Mouse (Mus musculus) thymus, adult 18-20 months (tissue): Measurements from ENCODE around the gene Dgkq.

Experiments used
- DNase-seq, 2 experiments: peaks; one replicate each; pipeline ENCODE4 v3.0.0; 2022; ENCODE audit warnings: mixed read lengths in 2 of 2

Dgkq gene

DNA sequence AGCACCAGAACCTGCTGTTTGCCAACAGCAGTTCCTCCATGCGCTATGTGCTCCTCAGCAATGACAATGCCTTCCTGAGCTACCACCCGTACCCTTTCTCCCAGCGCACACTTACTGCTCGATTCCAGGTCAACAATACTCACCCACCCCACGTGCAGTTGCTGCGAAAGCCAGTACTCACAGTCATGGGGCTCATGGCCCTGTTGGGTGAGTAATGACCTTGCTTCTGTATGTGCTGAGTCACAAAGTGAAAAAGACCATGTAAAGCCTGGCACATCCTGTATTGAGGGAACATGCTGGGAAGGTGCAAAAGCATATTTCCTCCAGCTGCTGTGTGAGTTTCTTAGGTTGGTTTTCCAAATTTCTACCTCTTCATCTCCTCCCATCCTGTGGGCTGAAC lies 11.4 kb upstream of the Dgkq start:
- DNase-seq, result no peak

DNA sequence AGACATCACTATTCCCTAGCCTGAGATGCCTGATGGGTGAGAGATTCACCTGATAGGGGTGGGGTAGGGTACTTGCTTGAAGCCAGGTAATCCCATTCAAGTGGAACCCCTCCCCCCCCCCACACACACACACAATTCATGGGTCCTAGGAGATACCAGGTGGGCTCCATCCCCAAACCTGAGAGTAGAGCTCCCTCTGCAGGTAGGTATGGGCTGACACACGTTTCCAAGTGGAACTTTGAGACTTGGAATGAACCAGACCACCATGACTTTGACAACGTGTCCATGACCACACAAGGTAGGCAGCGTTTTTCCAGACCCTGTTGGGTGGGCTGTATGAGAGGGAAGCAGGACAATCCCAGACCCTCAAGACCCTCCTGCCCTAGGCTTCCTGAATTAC lies 10.4 kb upstream of the Dgkq start:
- no peak for DNase-seq

DNA sequence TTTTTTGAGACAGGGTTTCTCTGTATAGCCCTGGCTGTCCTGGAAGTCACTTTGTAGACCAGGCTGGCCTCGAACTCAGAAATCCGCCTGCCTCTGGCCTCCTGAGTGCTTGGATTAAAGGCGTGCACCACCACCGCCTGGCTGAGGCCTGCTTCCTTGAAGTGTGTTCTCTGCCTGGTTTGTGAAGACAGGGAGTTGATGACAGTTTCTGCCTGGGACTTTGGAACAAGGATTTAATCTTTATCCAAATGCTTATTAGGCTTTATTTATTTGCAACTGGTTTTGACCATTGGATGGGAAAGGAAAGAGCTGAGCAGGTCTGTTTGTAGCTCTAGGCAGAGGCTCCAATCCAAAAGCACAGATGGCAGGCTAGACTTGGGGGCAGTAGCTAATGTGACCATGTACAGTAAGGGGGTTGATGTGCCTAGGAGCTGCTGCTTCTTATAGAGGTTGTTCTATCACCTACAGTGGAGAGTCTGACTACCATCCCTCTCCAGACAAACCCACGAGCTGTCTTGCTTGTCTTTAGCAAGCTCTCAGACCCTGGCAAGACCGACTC lies 8.9 kb upstream of the Dgkq start:
- DNase-seq, result no peak

DNA sequence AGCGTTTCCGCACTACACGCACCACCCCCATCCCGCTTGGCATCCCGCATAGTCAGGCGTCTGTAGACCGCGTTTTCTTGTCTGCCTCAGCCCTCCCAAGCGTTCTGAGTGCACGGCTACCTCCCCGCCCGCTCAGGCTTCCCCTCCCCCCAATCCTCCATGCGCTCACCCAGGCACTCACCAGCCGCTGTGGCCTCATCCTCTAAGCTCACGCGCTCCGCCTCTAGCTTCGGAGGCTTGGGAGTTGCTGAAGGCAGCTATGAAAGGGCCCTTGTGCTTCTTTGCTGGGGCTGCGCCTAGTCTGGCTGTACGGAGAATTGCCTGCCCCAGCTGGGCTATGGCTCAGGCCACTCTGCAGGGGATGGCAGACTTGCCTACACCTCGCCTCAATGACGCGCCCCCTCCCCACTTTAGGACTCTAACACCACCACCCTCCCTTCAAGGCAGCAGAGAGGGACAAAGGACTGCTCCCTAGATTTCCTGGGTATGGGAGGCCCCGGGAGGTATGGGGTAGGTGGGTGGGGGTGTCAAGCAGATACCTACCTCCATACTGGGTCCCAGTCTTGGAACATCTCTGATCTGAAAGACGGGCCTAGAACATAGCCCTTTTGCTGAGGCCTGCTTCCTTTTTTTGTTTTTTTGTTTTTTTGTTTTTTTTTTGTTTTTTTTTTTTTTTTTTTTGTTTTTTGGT lies 8.3 kb upstream of the Dgkq start:
- DNase-seq, result no peak

DNA sequence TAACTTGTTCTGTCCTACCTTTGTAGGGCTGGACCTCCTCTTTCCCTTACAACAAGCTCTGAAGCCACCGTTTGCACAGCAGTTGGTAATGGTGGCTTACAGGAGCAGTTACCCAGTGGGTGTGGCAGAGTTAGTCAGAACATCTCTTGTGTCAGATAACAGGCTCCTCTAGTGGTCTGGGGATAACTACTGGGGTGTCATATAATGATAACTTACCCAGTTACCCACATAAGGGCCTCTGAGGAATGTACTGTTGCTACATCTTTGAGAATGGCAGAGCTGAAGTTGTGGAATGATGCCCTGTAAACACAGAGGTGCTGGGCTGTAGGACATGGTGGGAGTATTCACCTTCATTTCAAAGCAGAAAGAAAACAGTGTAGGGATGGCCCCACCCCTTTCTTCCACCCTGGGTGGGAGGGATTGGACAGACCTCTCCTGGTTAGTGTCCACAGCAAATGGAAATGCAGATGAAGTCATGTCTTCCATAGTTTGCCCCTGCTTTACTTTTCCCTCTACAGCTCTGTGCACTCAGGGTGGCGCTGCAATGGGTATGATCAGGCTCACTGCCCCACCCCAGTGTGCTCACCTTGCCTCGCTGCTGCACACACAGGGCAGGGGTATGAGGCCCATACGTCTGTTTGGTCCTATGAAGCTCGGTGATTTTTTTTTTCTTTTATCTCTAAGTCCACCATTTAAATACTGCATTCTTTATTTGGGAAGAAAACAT lies 7.5 kb upstream of the Dgkq start:
- no peak for DNase-seq

DNA sequence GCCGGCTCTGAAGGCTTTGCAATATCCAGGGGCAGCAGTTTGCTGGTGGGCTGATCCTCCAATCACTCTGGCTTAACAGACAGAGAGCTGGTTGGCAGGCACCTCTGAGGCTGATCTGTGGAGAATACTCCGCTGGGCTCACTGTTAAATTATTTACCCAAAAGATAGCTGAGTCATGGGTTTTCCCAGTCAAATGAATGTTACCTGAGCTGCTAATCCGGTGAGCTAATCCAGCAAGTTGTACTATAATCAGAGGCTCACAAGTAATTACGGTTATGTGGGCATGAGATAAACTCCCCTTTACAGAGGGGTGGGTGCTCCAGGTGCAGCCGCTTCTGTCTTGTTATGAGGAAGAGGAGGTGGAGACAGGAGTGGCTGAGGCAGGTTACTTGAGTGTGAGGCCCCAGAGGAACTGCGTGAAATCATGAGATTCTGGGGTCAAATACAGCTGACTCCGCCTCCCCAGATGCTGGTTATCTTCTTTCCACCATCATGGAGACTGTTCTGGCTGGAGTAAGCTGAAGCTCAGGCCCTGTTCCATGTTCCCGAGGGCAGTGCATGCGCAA lies 5.9 kb upstream of the Dgkq start, which contains the start of gene Slc26a1:
Gene Slc26a1 (minus strand): TSS at position 319 of the 566 bp plus-strand sequence.
- no peak for DNase-seq

DNA sequence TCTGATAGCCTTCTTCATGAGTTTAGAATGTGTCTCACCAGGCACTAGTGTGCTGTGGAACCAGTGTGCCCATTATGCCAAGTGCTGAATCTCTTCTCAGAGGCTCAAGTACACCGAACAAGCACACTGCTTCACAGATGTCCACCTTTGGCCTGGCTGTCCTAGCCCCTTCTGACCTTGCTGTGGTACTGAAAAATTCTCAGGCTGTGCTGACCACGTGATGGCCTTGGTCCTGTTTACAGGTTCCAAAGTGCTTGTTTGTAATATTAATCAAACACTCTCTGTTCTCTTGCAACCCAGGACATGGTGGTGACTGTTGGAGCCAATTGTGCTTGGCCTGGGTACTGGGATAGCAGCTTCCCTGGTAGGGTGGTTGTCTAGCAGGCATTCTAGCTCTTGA lies 5.2 kb upstream of the Dgkq start:
- DNase-seq, result no peak

DNA sequence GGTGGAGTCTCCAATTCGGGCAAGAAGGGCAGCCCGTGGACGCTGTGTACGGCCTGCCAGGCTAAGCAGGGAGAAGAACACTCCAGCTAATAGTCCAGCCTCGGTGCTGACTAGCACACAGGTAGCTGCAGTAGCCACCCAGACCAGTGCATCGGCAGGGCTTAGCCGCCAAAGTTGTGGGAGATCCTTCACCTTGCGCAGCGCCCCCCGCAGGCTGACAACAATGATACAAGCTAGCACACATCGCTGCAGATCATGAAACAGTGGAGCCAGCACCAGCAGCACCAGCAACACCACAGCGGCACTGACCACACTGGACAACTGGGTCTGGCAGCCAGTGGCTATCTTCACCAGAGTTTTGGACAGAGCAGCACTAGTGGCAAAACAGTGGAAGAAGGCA lies 2.3 kb upstream of the Dgkq start:
- DNase-seq, result no peak

DNA sequence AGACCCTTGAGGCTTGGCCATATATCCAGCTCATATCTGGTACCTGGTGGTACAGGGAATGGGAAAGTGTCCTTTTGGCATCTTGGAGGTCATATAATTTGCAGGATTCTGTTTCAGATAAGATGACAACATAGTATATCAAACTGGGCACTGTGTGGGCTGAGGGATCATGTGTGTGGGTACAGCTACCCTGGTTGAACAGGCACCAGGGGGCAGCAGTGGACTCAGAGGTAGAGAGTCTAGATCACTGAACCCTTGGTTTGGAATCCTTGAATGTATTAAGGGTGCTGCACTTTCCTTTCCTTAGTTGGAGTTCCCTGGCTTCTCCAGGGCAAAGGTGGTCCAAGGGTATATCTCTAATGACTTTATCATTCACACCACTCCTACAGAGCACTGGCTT lies 1.3 kb upstream of the Dgkq start:
- no peak for DNase-seq

DNA sequence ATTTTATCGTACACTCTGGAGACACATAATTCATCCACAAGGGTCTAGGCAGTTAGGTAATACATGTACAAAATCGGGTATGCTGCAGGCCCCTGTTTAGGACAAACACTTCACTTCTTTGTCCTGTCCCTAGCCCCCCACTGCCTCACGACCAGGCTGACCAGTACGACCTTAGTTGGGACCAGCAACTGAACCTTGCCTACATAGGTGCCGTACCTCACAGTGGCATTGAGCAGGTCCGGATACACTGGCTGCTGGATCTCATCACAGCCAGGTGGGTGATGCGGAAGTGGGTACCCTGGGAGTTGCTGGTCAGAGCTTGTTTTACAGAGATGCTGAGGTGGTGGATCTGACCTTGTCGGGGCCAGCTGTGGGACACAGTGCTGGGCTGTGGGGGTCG lies 514 bp upstream of the Dgkq start:
- no peak for DNase-seq

DNA sequence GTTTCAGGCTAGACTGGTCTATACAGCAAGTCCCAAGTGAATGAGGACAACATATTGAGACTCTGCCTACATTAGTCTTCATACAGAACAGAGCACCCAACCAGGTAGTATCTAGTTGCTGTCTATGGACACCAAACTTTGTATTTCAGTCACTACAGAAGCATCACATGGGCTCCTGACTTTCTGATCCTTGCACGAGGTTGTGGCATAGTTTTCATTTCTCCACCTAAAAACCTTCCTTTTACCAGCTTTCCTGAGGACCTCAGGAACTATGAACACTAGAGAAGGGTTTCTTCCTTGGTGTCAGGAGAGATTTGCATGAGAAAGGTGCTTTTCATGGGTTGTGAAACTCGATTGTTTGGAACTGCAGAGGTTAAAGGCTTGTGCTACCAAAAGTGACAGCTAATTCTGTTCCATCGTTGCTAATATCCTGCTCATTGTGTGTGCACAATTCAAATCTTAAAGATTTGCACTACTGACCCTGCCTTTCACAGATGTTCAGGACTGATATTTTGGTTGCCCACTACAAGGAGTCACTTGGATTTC lies 1.0 kb downstream of the Dgkq start:
- DNase-seq, result no peak

DNA sequence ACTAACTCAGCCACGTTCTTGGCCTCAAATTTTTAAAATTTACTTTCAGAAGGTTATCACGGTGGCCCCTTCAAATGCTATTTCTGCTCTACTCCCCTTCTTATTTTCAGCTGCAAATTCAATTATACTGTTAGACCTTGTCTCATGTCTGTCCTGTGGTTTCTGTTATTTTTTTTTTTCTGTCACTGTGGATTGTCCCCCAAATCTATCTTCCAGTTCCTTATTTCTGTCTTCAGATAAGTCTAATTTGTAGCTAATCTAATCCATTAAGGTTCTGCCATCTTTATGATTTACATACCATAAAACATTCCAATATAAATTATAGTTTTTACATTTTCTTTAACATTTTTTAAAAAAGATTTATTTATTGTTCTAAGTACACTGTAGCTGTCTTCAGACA lies 2.1 kb downstream of the Dgkq start:
- DNase-seq, result no peak

DNA sequence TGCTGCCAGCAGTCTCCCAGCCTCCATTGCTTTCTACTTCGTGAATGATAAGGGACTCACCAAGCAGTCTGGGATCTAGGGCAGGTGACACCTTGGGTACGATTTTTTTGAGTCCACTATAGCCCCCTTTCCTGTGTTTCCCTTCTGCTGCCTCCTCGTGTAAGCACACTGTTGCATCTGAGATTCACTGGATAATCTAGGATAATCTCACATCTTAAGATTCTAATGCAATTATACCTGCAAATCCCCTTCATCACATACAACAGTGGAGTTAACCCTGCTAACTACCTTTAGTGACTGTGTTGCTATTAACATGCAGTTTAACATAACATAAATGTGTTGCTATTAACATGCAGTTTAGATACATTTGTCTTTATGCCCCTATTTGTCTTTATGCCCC lies 4.4 kb downstream of the Dgkq start:
- DNase-seq, result no peak

DNA sequence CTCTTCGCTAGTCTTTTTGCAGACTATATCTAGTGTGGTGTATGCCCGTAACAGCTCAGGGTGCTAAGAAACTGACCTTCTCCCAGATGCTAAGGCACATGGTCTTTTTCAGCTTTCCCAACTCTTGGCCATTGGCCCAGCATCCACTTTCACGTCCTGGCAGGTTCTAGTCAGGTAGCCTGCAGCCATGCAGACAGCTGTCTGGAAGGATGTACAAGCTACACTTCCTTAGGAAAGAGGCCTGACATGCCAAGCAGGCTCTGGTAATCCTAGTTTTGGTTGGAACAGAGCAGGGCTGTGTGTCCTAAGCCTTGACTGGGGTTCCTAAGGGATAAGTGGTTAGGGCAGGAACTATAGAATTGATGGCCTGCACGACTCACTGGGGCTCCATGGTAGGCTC lies 6.7 kb downstream of the Dgkq start:
- no peak for DNase-seq

DNA sequence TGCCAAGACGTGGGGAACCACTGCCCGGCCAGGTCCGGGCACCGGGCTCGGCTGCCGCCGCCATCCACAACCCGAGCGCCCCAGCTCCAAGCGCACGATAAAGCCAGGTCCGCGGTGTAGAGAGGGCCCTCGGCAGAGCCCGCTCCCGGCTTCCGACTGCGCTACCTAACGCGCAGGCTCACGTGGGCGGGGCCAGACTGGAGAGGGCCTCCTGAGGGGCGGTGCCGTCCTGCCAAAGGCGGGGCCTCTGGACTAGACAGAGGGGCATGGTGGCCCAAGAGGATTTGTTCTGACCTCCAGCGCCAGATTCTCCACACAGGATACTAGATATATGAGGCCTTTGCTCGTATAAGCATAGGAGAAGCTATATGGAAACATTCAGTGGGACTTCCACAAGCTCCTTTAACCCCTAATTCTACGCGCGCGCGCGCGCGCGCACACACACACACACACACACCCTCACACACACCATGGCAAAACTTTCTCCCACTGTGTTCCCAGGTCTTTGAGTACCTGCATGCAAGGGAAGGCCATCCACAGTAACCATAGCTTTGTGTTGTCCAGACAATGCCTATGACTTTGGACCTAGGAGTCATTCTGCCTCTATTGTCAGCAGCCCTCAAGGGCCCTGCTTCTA lies 8.7 kb downstream of the Dgkq start:
- DNase-seq, result peak; percentile 81 to 83

DNA sequence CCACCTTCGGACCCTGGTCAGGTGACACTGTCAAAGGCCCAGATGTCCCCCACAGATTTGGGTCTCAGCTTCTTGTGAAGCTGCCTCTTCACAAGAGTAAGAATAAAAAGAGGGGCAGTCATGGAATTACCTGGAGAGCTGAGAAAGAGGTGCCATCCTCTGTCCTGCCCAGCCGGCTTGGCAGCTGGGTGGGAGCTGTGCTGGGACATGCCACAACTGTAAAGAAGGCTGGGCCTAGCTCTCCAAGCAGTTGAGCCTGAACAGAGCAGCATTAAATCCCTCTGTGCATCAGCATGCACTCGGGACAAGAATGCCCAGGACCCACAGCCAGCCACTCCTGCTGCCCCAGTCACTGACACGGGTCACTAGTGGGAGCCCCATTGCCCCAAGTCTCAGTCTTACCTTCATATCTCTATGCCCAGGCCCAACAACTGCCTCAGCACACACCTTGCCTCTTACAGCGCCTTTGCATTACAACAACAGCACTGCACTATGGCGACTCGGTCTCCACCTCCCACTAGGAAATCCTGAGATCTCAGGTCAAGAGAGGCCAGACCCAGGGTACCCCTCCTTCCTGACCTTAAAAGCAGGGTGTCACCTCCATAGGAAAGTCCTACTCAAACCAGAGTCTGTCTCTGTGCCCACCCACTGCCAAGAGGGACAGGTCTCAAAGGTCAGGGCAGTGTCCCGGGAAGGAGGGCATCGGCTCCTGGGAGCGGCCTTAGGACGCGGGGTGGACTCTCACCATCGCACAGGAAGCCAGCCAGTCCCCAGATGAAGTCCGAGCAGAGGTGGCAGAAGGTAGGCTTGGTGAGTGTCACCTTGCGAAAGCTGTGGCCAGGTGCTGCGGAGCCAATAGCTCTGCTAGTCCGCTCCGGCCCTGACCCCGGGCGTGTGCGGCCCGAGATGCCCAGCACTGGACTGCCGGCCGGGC lies 9.5 kb downstream of the Dgkq start, which contains the start of gene Idua:
Gene Idua (plus strand): TSS at position 634 of the 934 bp plus-strand sequence.
- peak in 1 of 2 experiments; percentile 25 for DNase-seq

DNA sequence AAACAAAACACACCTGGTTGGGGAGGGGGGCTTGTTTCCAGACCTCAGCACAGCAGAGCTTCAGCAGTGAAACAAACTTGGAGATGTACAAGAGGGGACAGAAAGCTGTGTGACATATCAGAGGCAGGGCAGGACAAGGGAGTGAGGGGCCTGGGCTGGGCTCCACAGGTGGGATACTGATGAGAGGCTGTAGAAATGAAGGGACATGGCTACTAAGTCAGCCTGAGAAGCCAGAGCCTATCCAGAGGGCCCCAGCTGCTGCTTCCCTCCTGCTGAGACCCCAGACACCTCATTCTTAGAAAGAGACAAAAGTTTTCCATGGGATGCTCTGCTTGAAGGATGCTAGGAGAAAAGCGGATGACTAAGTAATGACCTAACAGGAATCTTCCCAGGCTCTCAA lies 10.9 kb downstream of the Dgkq start:
- DNase-seq, result no peak

DNA sequence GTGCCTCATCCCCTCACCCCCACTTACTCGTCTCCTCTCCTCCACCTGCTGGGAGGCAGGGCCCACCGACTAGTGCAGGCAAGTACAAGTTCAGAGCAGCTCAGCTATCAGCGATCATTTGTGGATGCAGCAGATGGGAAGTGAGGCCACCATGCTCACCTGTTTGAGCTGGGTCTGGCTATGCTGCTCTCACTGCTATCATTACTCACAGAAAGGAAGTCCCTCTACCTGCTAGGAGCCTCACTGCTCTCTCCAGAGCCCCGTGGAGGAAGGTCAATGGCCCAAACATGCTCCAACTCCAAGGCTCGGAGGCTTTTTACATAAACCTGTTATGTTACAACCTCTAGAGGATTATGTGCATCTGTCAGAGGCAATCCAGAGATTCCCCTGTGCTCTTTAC lies 12.1 kb downstream of the Dgkq start:
- DNase-seq, result no peak

DNA sequence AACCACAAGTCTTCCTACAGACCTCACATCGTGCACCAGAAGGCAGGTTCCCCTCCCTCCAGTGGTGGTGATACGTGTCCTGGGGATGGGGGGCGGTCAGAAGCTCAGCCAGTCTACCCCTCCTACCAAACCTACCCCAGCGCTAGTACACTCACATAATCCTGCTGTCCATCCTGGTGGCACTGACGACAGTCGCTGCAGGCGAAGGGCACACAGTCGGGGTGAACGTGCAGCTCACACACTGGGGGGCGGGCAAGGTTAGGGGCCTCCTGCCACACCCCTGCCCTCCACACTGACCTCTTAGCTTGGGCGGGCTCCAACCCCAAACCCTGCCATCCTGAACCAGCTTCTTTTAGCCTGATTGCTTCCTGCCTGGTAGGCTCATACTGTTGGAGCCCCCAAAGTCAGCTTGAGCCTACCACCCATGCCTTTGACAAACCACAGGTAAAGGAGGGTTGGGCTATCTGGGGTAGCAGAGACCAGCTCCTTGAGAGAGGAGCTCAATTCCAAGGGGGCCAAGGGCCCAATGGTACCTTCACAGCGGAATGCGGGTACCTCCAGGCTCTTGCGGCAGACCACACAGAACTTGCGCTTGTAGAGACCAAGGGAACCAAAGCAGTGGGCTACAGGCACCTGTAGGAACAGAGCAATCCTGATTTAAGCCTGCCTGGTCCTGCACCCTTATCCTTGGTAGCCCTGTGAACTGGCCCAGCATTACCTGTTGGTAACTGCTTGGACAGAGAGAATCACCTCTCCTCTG lies 13.4 kb downstream of the Dgkq start:
- no peak for DNase-seq

DNA sequence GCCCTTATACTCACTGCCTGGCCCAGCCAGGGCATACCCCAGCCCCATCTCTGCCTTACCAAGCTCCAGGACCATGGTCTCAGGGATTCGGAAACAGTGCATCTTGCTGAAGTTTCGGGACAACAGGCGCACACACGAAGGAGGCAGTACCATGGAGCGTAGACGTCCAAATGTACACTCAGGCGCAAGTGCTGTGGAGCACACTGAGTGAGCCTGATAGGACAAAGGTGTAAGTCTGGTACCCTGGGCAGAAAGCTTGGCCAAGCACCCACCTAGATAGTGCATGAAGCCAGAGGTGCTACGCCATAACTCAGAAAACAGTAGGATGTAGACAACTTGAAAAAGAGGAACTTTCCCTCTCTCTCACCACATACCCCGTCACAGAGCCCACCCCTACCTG lies 14.1 kb downstream of the Dgkq start:
- DNase-seq, result no peak

DNA sequence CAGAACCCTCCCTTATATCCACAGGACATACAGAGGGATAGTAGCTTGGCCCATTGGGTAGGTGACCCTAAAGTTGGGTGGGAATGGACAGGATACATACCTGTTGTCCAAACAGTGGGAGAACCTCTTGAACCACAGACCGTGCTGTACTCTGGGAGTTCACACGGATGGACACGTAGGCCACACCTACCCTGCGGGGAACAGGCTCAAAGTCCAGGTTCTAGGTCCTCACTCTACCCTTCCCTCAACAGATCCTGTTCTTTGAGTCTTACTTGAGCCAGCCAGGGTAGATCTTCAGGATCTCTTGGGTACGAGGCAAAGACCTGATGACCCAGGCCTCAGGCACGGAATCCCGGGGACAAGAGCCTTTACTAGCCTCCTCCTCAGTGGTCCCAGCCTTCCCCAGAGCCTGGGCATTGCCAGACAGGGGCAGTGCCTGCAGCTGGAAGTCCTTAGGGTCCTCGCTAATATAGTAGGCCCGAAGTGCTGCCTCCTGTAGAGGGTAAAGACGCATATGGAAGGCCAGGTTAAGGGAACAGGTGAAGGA lies 15.0 kb downstream of the Dgkq start:
- no peak for DNase-seq
